Mouse (Mus musculus) C2C12 (cell line): ENCODE measurements around the gene Ddo.

Experiments
- CEBPB ChIP-seq: IDR thresholded peaks from one replicate; pipeline ENCODE4 v1.6.1; 2011; ENCODE audit warnings: low read depth, mild to moderate bottlenecking, control low read depth, moderate library complexity
- CTCF ChIP-seq: IDR thresholded peaks from one replicate; pipeline ENCODE4 v1.5.1; 2011; ENCODE audit not compliant: control insufficient read depth, insufficient read depth, insufficient read length
- MAX ChIP-seq: IDR thresholded peaks from one replicate; pipeline ENCODE4 v1.6.1; 2011; ENCODE audit warnings: mild to moderate bottlenecking, control low read depth
- MYOD1 ChIP-seq: IDR thresholded peaks from one replicate; pipeline ENCODE4 v1.6.1; 2011; ENCODE audit warnings: low read depth; ENCODE audit not compliant: control insufficient read depth, insufficient read length
- USF1 ChIP-seq: IDR thresholded peaks from one replicate; pipeline ENCODE4 v1.6.1; 2011; ENCODE audit warnings: low read depth, mild to moderate bottlenecking, control low read depth, moderate library complexity

DNA sequence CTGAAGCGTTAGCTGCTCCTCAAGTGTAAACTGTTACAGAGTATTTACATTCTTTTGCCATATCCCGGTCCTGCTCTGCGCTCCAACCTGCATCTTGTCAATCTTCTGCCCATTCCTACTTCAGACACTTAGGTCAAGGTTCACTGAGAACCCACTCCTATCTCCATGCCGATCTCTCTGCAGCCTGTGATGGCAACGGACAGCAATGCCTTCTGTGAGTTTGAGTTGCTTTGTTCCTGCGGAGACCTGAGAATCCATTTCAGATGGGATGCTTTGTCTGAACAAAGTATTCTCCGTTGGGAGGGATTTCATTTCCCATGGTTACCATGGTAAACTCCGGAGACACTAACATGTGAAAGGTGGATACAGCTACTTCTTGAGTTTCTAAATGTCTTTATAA lies 55.8 kb downstream of the Ddo start:
- TF ChIP-seq CTCF (no peak), MAX (no peak), USF1 (no peak), MYOD1 (no peak), CEBPB (no peak)
